Mouse (Mus musculus): ENCODE results near the gene Spink4. TPM values are rescaled to one million over a fixed set of nuclear protein-coding genes. Genes with fewer than 3 reads are reported as not detected.

Gene Spink4
- polyA plus RNA-seq, 1 experiment from 2014 or later: not detected

DNA sequence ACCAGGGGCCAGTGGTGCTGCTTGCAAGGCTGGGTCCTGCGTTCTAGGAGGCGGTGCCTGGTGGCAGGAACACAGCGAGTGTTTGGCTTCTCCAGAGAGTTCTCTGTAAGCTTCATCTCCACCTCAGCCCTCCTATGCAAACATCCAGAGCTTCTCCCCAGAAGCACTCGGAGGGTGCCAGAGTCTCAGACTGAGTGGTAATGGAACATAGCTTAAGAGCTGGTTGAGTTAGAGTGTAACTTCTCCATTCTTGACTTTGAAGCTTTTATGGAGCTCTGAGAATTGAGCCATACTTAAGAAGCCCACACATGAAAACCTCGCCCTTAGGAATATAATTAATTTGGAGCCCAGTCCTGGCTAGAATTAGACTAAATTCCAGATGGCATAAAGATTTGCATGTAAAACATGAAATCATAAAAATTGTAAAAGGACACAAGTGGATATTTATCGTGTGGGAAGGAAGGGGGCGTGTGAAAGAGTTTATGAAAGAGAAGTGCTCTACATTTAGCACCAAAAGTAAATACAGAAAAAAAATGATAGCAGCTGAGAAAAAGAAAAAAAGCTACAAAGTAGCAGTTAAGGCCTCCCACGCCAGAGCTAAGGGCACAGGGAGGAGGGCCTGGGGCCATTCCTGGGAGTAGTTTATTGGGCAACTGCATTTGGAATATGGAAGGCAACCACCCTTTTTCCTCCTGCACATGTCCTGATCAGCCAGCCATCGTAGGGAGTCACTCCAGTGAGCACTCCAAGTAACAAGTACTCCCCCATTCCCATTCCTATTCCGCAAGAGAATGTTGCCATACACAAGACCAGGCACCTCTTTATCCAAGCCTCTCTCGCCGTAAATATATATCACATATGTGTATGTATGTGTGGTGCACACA lies 35.3 kb upstream of the Spink4 start:
- no peak overlapping the region for H3K27ac ChIP-seq (ENCODE audit: low read length)
- WGBS: 74% methylated on average over 12 of the region's 12 CpGs
- H3K4me3 ChIP-seq (ENCODE audit: low read length): no peak overlapping the region

DNA sequence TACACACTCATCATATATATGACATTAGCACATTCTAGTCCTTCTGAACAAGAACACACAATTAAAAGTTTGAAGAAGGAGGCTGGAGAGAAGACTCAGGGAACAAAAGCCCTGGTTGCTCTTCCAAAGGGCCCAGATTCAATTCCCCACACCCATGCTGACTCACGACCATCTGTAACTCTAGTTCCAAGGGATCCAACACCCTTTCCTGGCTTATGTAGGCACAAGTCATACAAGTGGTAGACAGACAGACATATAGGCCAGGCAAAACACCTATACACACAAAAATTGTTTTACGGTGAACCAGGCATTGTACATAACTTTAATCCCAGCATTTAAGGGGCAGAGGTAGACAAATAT lies 34.7 kb upstream of the Spink4 start:
- Histone ChIP-seq H3K9me3 (ENCODE audit: low read length) (no peaks in the 10 kb centered on the region), H3K27ac (ENCODE audit: low read length) (no peak overlapping the region), H3K36me3 (ENCODE audit: insufficient read depth, low read length) (no peaks in the 10 kb centered on the region), H3K9ac (replicated peaks; ENCODE audit: low read length) (no peak overlapping the region), H3K4me2 (replicated peaks; ENCODE audit: low read depth, low read length) (no peak overlapping the region), H3K4me3 (ENCODE audit: low read length) (no peak overlapping the region), H3K4me1 (ENCODE audit: insufficient read depth, low read length) (peaks cover 6% of the 10 kb centered on the region; the same call in 1 of the 2 replicates), H3K27me3 (ENCODE audit: insufficient read depth, low read length) (no peaks in the 10 kb centered on the region)
- WGBS: 74% methylated on average over 2 of the region's 2 CpGs
- ATAC-seq (ENCODE audit: low FRiP score, low TSS enrichment): no peak

More for the DNA sequence above, 35.3 kb upstream of the Spink4 start:
- peaks cover 6% of the 10 kb centered on the region; the same call in 1 of the 2 replicates for H3K4me1 ChIP-seq (ENCODE audit: insufficient read depth, low read length)
- H3K27me3 ChIP-seq (ENCODE audit: insufficient read depth, low read length): no peaks in the 10 kb centered on the region
- H3K36me3 ChIP-seq (ENCODE audit: insufficient read depth, low read length): no peaks in the 10 kb centered on the region
- H3K9me3 ChIP-seq (ENCODE audit: low read length): no peaks in the 10 kb centered on the region
- no peak overlapping the region for H3K9ac ChIP-seq (replicated peaks; ENCODE audit: low read length)
- ATAC-seq (ENCODE audit: low FRiP score, low TSS enrichment): no peak
- H3K4me2 ChIP-seq (replicated peaks; ENCODE audit: low read depth, low read length): no peak overlapping the region

DNA sequence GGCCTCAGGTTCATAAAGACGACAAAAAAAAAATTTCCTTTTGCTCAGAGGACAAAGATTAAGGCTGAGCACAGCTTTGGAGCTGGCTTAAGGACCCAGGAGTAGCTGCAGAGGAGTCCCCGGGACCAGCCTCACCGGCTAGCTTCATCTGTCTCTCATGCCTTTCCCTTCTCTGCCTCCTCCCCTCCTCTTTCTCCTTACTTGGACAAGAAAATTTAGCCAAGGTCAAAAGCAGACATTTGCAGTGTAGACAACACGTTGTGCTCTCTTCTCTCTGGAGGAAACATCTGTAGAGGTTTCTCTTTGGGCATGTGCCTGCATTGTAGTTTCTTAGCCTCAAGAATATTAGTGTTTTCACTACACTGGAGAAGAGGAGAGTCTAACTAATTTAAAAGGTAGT lies 34.0 kb upstream of the Spink4 start:
- no peak for ATAC-seq (ENCODE audit: low FRiP score, low TSS enrichment)
- WGBS: 59% methylated on average over 4 of the region's 4 CpGs

DNA sequence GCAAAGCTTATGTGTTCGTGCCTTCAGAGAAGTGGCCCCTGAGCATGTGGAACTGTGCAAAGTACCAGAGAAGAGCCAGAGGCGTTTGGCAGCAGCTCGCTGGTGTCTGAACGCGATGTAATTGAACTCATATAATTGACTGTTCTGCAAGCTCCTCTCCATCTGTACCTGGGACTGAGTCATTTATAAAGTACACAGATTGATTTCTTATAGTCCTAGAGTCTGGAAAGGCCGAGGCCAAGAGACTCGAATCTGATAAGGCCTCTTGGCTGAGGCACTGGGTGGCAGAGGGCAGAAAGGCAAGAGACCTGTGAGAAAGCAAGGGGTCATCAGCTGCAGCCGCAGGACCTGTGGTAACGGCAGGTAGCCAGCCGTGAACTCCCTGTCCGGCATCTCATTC lies 31.0 kb upstream of the Spink4 start:
- Histone ChIP-seq H3K9me3 (ENCODE audit: low read length) (no peaks in the 10 kb centered on the region), H3K4me2 (replicated peaks; ENCODE audit: low read depth, low read length) (no peak overlapping the region), H3K4me3 (ENCODE audit: low read length) (no peak overlapping the region), H3K27ac (ENCODE audit: low read length) (no peak overlapping the region), H3K36me3 (ENCODE audit: insufficient read depth, low read length) (no peaks in the 10 kb centered on the region), H3K27me3 (ENCODE audit: insufficient read depth, low read length) (no peaks in the 10 kb centered on the region), H3K9ac (replicated peaks; ENCODE audit: low read length) (no peak overlapping the region), H3K4me1 (ENCODE audit: insufficient read depth, low read length) (peaks cover 6% of the 10 kb centered on the region; the same call in 1 of the 2 replicates)
- ATAC-seq (ENCODE audit: low FRiP score, low TSS enrichment): no peak
- 54% methylated on average over 11 of the region's 11 CpGs for WGBS

More for the DNA sequence above, 34.0 kb upstream of the Spink4 start:
- Histone ChIP-seq H3K4me2 (replicated peaks; ENCODE audit: low read depth, low read length) (no peak overlapping the region), H3K4me1 (ENCODE audit: insufficient read depth, low read length) (peaks cover 6% of the 10 kb centered on the region; the same call in 1 of the 2 replicates), H3K27me3 (ENCODE audit: insufficient read depth, low read length) (no peaks in the 10 kb centered on the region), H3K4me3 (ENCODE audit: low read length) (no peak overlapping the region), H3K36me3 (ENCODE audit: insufficient read depth, low read length) (no peaks in the 10 kb centered on the region), H3K27ac (ENCODE audit: low read length) (no peak overlapping the region), H3K9me3 (ENCODE audit: low read length) (no peaks in the 10 kb centered on the region), H3K9ac (replicated peaks; ENCODE audit: low read length) (no peak overlapping the region)

- H3K4me3 ChIP-seq (ENCODE audit: low read length): no peak overlapping the region
- no peaks in the 10 kb centered on the region for H3K9me3 ChIP-seq (ENCODE audit: low read length)
- ATAC-seq (ENCODE audit: low FRiP score, low TSS enrichment): no peak
- H3K27me3 ChIP-seq (ENCODE audit: insufficient read depth, low read length): no peaks in the 10 kb centered on the region
- peaks cover 5% of the 10 kb centered on the region; the same call in 1 of the 2 replicates for H3K4me1 ChIP-seq (ENCODE audit: insufficient read depth, low read length)
- H3K36me3 ChIP-seq (ENCODE audit: insufficient read depth, low read length): no peaks in the 10 kb centered on the region
- WGBS: 16% methylated on average over 3 of the region's 3 CpGs
- no peak overlapping the region for H3K27ac ChIP-seq (ENCODE audit: low read length)
- no peak overlapping the region for H3K4me2 ChIP-seq (replicated peaks; ENCODE audit: low read depth, low read length)
- no peak overlapping the region for H3K9ac ChIP-seq (replicated peaks; ENCODE audit: low read length)
These were observed 30.6 kb upstream of the Spink4 start for GRCm38 (mm10) chr4:40889252-40889651.

DNA sequence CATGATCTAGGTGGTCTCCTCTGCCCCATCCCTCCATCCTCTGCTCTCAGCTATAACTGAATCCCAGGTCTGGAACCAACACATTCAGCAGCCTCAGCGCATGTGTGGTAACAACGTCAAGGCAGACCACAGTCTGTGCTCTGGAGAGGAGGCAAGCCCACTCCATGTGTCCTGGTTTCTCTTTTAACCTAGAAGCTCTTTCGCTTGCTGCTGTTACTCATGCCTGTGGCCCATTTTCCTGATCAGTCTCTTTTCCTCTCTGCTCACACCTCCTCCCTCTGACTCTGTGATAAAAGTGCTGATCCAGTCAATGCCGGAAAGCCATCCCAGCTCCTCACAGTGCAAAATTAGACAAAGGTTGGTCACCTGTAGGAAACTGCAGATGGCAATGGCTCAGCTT lies 29.9 kb upstream of the Spink4 start:
- no peaks in the 10 kb centered on the region for H3K27me3 ChIP-seq (ENCODE audit: insufficient read depth, low read length)
- ATAC-seq (ENCODE audit: low FRiP score, low TSS enrichment): no peak
- no peaks in the 10 kb centered on the region for H3K9me3 ChIP-seq (ENCODE audit: low read length)
- H3K4me1 ChIP-seq (ENCODE audit: insufficient read depth, low read length): no peaks in the 10 kb centered on the region
- H3K9ac ChIP-seq (replicated peaks; ENCODE audit: low read length): no peak overlapping the region
- no peak overlapping the region for H3K4me3 ChIP-seq (ENCODE audit: low read length)
- no peaks in the 10 kb centered on the region for H3K36me3 ChIP-seq (ENCODE audit: insufficient read depth, low read length)
- H3K27ac ChIP-seq (ENCODE audit: low read length): no peak overlapping the region
- 90% methylated on average over 4 of the region's 4 CpGs for WGBS
- H3K4me2 ChIP-seq (replicated peaks; ENCODE audit: low read depth, low read length): no peak overlapping the region

DNA sequence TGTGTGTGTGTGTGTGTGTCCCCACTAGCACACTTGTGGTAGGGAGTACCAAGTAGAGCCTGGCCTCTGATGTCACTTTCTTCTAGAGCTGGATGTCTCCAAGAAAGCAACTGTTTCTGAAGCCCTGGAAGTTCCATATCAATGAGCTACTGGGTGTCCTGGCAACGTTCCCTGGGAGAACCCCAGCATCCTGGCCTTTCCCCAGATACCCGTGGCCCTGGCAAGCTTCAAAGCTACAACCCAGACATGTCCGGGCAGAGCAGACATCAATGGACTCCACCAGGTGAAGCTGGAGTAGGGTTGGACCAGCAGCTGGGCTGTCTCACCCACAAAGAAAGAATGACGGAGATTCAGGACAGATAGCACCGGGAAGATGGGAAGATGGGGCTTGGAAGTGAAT lies 28.6 kb upstream of the Spink4 start:
- H3K4me2 ChIP-seq (replicated peaks; ENCODE audit: low read depth, low read length): no peak overlapping the region
- H3K27ac ChIP-seq (ENCODE audit: low read length): no peak overlapping the region
- 85% methylated on average over 5 of the region's 5 CpGs for WGBS
- no peaks in the 10 kb centered on the region for H3K27me3 ChIP-seq (ENCODE audit: insufficient read depth, low read length)
- no peaks in the 10 kb centered on the region for H3K9me3 ChIP-seq (ENCODE audit: low read length)
- H3K4me1 ChIP-seq (ENCODE audit: insufficient read depth, low read length): no peaks in the 10 kb centered on the region
- no peak overlapping the region for H3K9ac ChIP-seq (replicated peaks; ENCODE audit: low read length)
- no peak overlapping the region for H3K4me3 ChIP-seq (ENCODE audit: low read length)
- H3K36me3 ChIP-seq (ENCODE audit: insufficient read depth, low read length): no peaks in the 10 kb centered on the region
- ATAC-seq (ENCODE audit: low FRiP score, low TSS enrichment): no peak

DNA sequence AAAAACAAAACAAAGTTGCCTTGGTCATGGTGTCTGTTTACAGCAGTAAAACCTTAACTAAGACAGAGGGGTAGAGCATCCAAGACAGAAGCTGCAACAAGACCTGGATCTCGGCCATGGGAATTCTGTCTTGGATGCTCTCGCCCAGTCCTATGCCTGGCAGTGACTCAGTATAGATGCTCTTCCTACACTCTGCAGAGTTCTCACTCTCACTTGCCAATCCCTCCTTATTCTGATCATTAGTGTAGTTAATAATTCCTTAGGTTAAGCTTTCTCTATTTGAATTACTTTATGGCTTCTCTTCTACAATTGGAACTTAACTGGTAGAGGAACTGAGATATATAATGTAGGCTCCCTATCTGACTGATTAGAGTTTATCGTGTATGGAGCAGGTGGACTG lies 24.7 kb upstream of the Spink4 start:
- H3K9me3 ChIP-seq (ENCODE audit: low read length): no peaks in the 10 kb centered on the region
- no peak for ATAC-seq (ENCODE audit: low FRiP score, low TSS enrichment)
- WGBS: 96% methylated on average over 3 of the region's 3 CpGs

GRCm38 (mm10) chr4:40895646-40896045 lies 24.2 kb upstream of the Spink4 start:
- no peaks in the 10 kb centered on the region; the same call in 1 of the 2 replicates for H3K9me3 ChIP-seq (ENCODE audit: low read length)
- H3K27me3 ChIP-seq (ENCODE audit: insufficient read depth, low read length): no peaks in the 10 kb centered on the region
- no peak overlapping the region for H3K4me3 ChIP-seq (ENCODE audit: low read length)
- H3K4me1 ChIP-seq (ENCODE audit: insufficient read depth, low read length): no peaks in the 10 kb centered on the region
- H3K27ac ChIP-seq (ENCODE audit: low read length): no peak overlapping the region
- no peak overlapping the region for H3K4me2 ChIP-seq (replicated peaks; ENCODE audit: low read depth, low read length)
- 95% methylated on average over 2 of the region's 2 CpGs for WGBS
- H3K36me3 ChIP-seq (ENCODE audit: insufficient read depth, low read length): no peaks in the 10 kb centered on the region
- ATAC-seq (ENCODE audit: low FRiP score, low TSS enrichment): no peak
- H3K9ac ChIP-seq (replicated peaks; ENCODE audit: low read length): no peak overlapping the region

More for the DNA sequence above, 24.7 kb upstream of the Spink4 start:
- Histone ChIP-seq H3K36me3 (ENCODE audit: insufficient read depth, low read length) (no peaks in the 10 kb centered on the region), H3K27ac (ENCODE audit: low read length) (no peak overlapping the region), H3K27me3 (ENCODE audit: insufficient read depth, low read length) (no peaks in the 10 kb centered on the region), H3K9ac (replicated peaks; ENCODE audit: low read length) (no peak overlapping the region), H3K4me2 (replicated peaks; ENCODE audit: low read depth, low read length) (no peak overlapping the region), H3K4me1 (ENCODE audit: insufficient read depth, low read length) (no peaks in the 10 kb centered on the region), H3K4me3 (ENCODE audit: low read length) (no peak overlapping the region)

- Histone ChIP-seq H3K4me3 (ENCODE audit: low read length) (no peak overlapping the region), H3K36me3 (ENCODE audit: insufficient read depth, low read length) (no peaks in the 10 kb centered on the region), H3K4me1 (ENCODE audit: insufficient read depth, low read length) (no peaks in the 10 kb centered on the region), H3K4me2 (replicated peaks; ENCODE audit: low read depth, low read length) (no peak overlapping the region), H3K27me3 (ENCODE audit: insufficient read depth, low read length) (no peaks in the 10 kb centered on the region), H3K9ac (replicated peaks; ENCODE audit: low read length) (no peak overlapping the region), H3K27ac (ENCODE audit: low read length) (no peak overlapping the region), H3K9me3 (ENCODE audit: low read length) (no peaks in the 10 kb centered on the region; the same call in 1 of the 2 replicates)
- 81% methylated on average over 6 of the region's 6 CpGs for WGBS
- ATAC-seq (ENCODE audit: low FRiP score, low TSS enrichment): no peak
These were observed 21.3 kb upstream of the Spink4 start for GRCm38 (mm10) chr4:40898476-40899044.
